Mouse (Mus musculus): ENCODE data around the gene Pirt.

Gene Pirt

DNA sequence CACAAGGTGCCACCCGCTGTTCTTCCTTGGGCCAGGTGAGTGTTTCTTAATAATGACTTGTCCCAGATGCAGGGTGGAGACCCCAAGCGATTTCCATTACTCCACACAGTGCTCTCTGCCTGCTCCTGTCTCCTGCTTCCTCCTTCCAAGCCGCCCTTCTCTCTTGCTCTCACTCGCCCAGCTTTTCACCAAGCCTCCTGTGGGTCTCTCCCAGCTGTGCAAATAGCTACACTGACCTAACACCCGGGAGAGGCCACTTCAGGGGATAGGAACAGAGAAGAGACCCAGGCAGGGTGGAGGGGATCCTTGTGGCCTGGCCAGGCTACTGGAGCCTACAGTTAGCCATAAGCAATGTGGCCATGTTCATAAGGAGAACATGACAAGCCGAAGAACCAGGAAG is 35.1 kb downstream of the Pirt start:
- no peak for DNase-seq

DNA sequence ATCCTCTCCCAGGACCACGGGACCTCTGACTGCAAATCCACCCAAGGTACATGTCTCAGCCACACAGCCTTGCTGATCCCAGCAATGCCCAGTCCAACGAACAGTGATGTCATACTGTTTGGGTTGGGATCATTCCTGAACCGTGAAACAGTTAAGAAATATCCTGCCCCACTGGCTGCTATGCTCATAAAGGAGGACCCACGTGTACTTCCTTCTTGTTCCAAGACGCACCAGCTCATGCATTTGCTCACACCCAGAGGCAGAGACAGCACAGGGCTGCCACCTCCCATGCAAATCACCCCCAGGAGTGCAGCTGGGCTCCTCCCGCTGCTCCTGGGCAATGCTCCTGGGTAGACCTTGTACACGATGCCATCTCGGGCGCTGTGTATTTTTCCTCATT is 44.5 kb downstream of the Pirt start, which contains the start of gene Tmem238l:
Gene Tmem238l (plus strand): TSS at position 336 of the 400 bp plus-strand sequence.
- DNase-seq: no peak

DNA sequence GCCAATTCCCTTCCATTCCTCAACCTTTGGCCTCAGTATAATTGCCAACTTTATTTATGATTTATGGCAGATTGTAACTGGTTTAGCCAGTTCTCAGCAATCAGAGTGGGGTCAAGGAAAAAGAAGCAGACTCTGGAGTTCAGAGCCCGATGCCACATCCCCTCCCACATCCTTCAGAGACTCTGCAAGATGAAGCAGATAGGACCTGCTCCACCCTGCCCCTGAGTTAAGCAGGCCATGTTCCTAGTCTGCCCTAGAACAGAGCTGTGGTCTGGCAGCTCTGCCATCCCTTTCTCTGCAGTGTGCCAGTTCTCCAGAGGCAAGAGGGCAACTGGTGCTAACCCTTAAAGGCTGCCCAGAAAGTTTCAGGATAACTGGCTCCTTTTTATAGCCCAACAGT is 49.0 kb downstream of the Pirt start:
- no peak for DNase-seq

DNA sequence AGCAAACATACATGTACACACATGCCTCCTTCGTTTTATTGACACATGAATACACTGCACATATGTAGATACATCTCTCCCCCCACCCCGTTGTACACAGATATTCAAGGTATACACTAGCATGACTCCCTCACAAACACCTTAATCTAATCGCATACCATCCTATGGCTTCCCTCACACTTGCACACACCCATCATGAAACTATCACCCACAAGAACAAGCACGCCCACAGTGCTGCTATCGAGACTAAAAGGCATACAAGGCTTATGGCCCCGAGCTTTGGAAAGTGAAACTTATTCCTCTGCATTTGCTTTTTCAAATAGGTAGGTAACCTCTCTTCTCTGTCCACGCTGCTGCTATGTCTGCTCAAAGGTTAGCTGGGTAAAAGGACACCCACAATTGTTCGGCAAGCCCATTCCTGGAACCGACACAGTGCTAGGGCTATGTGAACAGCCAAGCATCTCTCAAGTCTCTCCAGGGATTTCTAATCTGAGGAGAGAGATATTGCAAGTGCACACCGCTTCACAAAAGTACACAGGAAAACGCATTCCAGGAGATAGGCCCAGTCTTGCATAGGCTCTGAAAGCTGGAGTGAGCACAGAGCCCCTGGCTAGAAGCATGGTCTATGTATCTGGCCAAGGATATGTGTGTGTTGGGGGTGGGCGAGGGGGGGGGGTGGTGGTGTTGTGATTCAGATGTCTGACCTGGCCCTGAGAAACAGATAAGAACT is 49.8 kb downstream of the Pirt start:
- no peak for DNase-seq

DNA sequence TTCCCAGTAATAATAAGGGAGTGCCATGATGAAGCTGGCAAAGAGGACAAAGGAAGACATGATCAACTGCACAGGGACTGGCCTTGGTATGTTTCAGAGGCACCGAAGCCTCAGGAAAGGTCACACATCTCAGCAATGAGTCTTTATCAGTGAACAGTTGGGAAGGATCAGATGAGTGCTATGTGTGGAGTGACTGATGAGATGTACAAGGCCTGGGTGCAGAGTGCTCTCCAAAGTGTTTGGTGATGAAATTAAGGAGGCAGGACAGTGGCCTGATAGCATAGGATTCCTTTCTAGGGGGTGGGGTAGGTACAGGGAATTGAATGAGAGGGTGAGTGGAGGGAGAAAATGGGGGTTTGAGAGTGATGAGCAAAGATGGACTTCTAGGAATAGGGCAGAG is 51.7 kb downstream of the Pirt start:
- no peak for DNase-seq

DNA sequence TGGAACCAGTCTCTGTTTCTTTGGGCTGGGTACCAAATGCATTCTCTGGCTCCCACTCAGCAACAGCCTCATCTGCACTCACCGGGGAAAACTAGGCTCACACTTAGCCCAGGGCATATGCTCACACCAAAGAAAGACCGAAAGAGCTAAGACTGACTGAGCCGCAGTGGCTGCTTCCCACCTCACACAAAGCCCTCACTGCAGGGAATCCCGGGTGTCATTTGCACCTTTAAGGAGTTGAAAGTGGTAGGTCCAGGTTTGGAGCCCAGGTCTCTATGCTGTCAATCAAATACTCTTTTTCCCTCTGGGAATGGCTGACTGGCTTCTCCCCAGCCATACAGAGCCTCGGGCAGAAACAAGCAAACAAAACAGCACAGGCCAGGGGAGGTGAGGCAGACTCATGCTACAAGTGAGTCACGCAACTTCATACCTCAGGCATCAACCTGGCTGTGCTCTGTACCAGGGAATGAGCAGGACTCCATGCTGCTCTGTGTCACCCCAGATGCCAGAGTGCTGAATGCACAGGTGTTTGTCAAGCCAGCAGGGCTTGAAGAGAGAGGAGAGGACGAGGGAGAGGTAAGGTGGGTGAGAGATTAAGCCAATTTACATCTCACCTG is 54.8 kb downstream of the Pirt start:
- DNase-seq: no peak

DNA sequence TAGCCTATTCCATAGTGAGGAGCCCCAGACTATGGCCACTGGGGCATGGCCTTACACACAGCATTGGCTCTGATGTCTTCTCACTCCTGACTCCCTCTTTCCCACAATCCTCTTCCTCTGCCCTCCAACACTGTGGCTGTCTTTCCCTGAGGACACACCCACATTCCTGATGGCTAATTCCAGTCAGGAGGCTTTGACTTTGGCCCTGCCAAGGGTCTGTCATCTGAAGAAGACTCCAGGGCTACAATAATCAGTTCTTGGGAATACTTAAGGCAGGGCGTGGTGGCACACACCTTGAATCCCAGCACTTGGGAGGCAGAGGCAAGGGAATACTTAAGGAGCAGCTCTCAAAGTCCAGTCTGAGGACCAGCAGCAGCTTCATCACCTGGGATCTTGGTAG is 56.8 kb downstream of the Pirt start:
- no peak for DNase-seq

DNA sequence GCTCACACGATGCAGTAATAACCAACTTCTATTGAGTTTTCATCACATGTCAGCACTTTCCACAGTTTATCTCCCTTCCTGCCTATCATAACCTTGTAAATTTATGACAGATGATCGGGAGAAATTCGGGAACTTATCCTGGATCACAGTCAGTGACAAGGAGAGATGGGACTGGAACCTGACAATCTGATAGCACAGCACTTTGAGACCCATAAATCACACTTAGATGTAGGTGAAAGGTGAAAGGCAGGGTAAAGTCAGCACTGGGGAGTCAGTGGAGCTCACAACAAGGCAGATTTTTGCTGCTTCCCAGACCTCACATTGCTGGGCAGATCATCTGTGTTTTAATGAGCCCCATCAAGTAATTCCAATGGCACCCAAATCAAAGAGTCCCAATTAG is 61.7 kb downstream of the Pirt start:
- DNase-seq: no peak

DNA sequence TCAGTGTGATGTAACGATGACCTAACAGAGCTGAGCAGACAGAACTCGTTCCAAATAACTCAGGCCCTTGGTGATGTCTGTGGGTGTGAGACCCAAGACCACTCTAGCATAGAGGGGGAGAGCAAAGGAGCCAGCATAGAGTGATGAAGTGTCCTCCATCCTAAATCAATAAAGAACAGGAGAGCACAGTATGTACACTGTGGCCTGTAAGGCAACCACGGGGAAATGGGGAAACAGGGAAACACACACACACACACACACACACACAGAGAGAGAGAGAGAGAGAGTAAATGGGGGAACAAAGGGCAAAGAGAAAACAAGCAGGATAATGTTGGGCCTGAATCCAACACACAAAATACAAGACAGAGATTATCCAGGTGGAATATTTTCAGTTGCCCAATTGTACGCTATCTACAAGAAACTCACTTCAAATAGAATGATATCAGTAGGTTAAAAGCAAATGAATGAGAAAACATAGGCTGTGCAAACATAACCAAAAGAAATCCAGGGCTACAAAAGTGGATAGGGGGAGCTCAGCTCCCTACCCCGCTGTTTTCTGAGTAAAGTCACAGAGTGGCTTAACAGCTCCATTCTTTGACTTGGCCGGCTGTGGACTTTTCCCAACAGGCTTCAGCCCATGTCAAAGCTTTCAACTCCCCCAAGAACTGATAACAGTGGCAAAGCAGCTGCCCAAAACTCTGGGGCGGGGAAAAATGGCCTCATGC is 64.0 kb downstream of the Pirt start:
- no peak for DNase-seq
